Mouse (Mus musculus): Measurements from ENCODE around the gene Cib4. TPM values are rescaled to one million over a fixed set of nuclear protein-coding genes. Genes with fewer than 3 reads are reported as not detected.

Gene Cib4
- polyA plus RNA-seq, 2 experiments, result 0.20 TPM; not detected in 1

DNA sequence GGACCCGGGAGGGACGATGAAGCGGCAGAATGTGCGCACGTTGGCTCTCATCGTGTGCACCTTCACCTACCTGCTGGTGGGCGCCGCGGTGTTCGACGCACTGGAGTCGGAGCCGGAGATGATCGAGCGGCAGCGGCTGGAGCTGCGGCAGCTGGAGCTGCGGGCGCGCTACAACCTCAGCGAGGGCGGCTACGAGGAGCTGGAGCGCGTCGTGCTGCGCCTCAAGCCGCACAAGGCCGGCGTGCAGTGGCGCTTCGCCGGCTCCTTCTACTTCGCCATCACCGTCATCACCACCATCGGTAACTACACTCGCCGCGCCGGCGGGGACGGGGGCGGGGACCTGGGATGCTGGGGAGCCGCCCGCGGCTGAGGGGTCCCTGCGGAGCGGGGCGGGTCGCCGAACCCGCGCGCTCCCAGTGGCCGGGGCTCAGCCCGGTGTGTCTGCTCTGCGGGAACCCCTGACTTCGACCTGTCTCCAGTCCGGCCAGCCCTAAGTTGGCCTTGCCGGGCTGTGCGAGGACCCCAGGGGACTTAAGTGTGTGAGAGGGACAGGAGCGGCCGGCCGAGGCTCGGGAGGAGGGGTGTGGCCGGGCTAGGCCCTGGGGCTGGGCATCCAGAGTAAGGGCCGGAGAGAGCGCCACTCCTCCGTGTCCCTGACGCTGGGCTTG lies 42.8 kb upstream of the Cib4 start:
- ATAC-seq (ENCODE audit: low FRiP score, low read depth), result peak; percentile 62
- Histone ChIP-seq H3K27me3 (ENCODE audit: control insufficient read depth, insufficient read depth, low read length) (peaks cover 37% of the 10 kb centered on the region), H3K4me1 (ENCODE audit: control insufficient read depth, insufficient read depth, low read length) (peaks cover 9% of the 10 kb centered on the region), H3K36me3 (ENCODE audit: control insufficient read depth, insufficient read depth, low read length) (no peaks in the 10 kb centered on the region), H3K4me2 (replicated peaks; ENCODE audit: low read depth, low read length, severe bottlenecking) (peak overlapping the region; percentile 96), H3K4me3 (replicated peaks; ENCODE audit: low read length) (peak overlapping the region; percentile 41), H3K9ac (ENCODE audit: low read depth, low read length, severe bottlenecking) (0 out of 2 replicates have a peak overlapping the region, but pooled peaks have one; percentile 25), H3K27ac (replicated peaks; ENCODE audit: low read depth, low read length) (no peak overlapping the region), H3K9me3 (ENCODE audit: control insufficient read depth, low read length) (no peaks in the 10 kb centered on the region)
- TF ChIP-seq POLR2A (IDR thresholded peaks at IDR 0.05; ENCODE audit: borderline replicate concordance, extremely low read depth, insufficient read depth, insufficient read length), result no peak
- WGBS, result 0% methylated on average over 29 of the region's 70 CpGs
- peak; percentile 9 for DNase-seq (ENCODE audit: low spot score)

DNA sequence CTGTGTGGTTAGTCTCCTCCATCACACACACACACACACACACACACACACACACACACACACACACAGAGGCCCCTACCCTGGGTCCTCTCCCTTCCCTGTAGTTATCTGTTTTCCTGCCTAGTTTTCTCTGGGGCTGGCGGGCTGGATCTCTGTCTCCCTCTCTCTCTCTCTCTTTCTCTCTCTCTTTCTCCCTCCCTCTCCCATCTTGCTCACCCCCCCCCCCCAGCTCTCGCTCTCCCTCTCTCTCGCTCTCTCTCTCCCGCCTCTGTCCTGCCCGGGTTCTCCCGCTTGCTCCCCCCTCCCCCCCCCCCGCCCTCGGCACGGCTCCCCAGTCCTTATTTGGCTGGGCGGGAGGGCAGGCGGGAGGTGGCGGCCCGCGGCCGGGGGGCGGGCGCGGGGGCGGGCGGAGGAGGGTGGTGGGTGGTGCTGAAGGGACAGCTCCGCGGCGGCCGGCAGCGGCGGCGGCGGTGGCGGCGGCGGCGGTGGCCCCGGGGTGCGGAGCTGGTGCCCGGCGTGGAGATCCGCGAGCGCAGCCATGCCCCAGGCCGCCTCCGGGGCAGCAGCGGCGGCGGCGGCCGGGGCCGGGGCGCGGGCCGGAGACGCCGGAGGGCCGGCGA lies 42.2 kb upstream of the Cib4 start, which contains the start of gene Kcnk3:
Kcnk3 (plus strand) TSS at position 490 of the 620 bp plus-strand sequence.
- peaks cover 37% of the 10 kb centered on the region for H3K27me3 ChIP-seq (ENCODE audit: control insufficient read depth, insufficient read depth, low read length)
- H3K4me2 ChIP-seq (replicated peaks; ENCODE audit: low read depth, low read length, severe bottlenecking), result peak within 1 kb of the TSS; percentile 96
- DNase-seq (ENCODE audit: low spot score), result peak; percentile 36
- H3K27ac ChIP-seq (replicated peaks; ENCODE audit: low read depth, low read length), result no peak within 1 kb of the TSS
- no peaks in the 10 kb centered on the region for H3K9me3 ChIP-seq (ENCODE audit: control insufficient read depth, low read length)
- no peak for TF ChIP-seq POLR2A (IDR thresholded peaks at IDR 0.05; ENCODE audit: borderline replicate concordance, extremely low read depth, insufficient read depth, insufficient read length)
- H3K36me3 ChIP-seq (ENCODE audit: control insufficient read depth, insufficient read depth, low read length), result no peaks in the 10 kb centered on the region
- H3K4me1 ChIP-seq (ENCODE audit: control insufficient read depth, insufficient read depth, low read length), result peaks cover 9% of the 10 kb centered on the region
- peak within 1 kb of the TSS; percentile 41 for H3K4me3 ChIP-seq (replicated peaks; ENCODE audit: low read length)
- H3K9ac ChIP-seq (ENCODE audit: low read depth, low read length, severe bottlenecking), result 0 out of 2 replicates have a peak within 1 kb of the TSS, but pooled peaks have one; percentile 25
- peak; percentile 82 for ATAC-seq (ENCODE audit: low FRiP score, low read depth)
- 0% methylated on average over 5 of the region's 54 CpGs for WGBS

DNA sequence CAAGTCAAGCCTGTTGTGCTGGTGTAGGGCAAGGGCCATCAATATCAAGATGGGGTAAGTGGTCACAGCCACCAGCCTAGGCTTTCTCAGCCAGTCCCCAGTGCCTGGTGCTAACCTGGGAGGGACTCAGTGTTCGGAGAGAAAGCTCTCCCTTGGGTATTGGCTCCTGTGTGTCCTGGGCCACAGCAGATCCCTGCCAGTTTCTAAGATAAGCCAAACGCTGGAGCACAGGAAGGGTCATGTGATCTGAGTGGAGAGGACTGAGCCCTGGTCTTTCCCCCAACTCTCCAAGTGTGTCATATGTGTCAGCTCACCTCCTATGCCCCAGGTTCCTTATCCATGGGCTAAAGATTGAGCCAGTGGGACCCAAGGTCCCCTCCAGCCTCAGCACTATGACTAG lies 41.5 kb upstream of the Cib4 start:
- Histone ChIP-seq H3K4me3 (replicated peaks; ENCODE audit: low read length) (no peak overlapping the region), H3K27ac (replicated peaks; ENCODE audit: low read depth, low read length) (no peak overlapping the region), H3K36me3 (ENCODE audit: control insufficient read depth, insufficient read depth, low read length) (no peaks in the 10 kb centered on the region), H3K27me3 (ENCODE audit: control insufficient read depth, insufficient read depth, low read length) (peaks cover 37% of the 10 kb centered on the region), H3K4me2 (replicated peaks; ENCODE audit: low read depth, low read length, severe bottlenecking) (no peak overlapping the region), H3K9me3 (ENCODE audit: control insufficient read depth, low read length) (no peaks in the 10 kb centered on the region), H3K9ac (ENCODE audit: low read depth, low read length, severe bottlenecking) (no peak overlapping the region), H3K4me1 (ENCODE audit: control insufficient read depth, insufficient read depth, low read length) (peaks cover 9% of the 10 kb centered on the region)
- ATAC-seq (ENCODE audit: low FRiP score, low read depth), result no peak
- no peak for DNase-seq (ENCODE audit: low spot score)
- TF ChIP-seq POLR2A (IDR thresholded peaks at IDR 0.05; ENCODE audit: borderline replicate concordance, extremely low read depth, insufficient read depth, insufficient read length), result no peak
- 26% methylated on average over 2 of the region's 2 CpGs for WGBS

DNA sequence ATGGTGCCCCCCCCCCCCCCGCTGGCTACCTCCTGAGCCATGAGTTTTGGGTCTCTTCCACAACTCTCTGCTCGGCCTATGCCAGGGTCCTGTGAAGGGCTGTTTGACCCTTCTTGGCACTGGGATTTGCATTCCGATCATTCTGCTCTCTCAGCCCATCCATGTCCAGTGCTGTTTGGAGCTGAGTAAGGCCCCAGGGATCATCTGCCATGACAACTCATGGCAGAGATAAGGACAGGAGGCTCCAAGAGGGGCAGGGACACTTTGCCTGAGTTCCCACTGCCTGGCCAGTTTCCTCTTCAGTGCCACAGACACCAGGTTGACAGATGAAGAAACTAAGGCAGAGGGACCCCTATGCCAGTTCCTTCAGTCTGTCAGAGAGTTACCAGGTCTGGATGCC lies 41.0 kb upstream of the Cib4 start:
- no peak for DNase-seq (ENCODE audit: low spot score)
- ATAC-seq (ENCODE audit: low FRiP score, low read depth), result no peak
- no peak overlapping the region for H3K4me2 ChIP-seq (replicated peaks; ENCODE audit: low read depth, low read length, severe bottlenecking)
- H3K27ac ChIP-seq (replicated peaks; ENCODE audit: low read depth, low read length), result no peak overlapping the region
- no peaks in the 10 kb centered on the region for H3K36me3 ChIP-seq (ENCODE audit: control insufficient read depth, insufficient read depth, low read length)
- WGBS, result 72% methylated on average over 2 of the region's 3 CpGs
- peaks cover 37% of the 10 kb centered on the region for H3K27me3 ChIP-seq (ENCODE audit: control insufficient read depth, insufficient read depth, low read length)
- no peak for TF ChIP-seq POLR2A (IDR thresholded peaks at IDR 0.05; ENCODE audit: borderline replicate concordance, extremely low read depth, insufficient read depth, insufficient read length)
- no peak overlapping the region for H3K9ac ChIP-seq (ENCODE audit: low read depth, low read length, severe bottlenecking)
- H3K4me1 ChIP-seq (ENCODE audit: control insufficient read depth, insufficient read depth, low read length), result peaks cover 9% of the 10 kb centered on the region
- H3K4me3 ChIP-seq (replicated peaks; ENCODE audit: low read length), result no peak overlapping the region
- H3K9me3 ChIP-seq (ENCODE audit: control insufficient read depth, low read length), result no peaks in the 10 kb centered on the region

DNA sequence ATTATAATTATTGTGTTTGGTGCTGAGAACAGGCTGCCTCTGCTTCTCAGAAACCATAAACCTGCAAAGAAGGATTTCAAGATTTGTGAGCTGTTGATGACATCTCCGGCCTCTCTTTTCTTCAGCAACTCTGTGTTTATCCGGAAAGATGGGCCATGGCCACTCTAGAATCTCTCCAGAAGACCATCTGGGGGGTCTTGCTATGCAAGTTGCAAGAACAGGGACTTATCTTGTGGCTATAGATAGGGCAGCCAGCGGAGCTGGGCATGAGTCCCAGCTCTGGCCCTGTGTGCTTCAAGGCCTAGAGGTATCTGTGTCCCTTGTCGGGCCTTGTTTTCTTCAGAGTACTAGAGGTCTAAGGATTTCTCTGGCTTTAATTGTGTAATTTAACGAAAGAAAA lies 36.4 kb upstream of the Cib4 start:
- Histone ChIP-seq H3K27ac (replicated peaks; ENCODE audit: low read depth, low read length) (no peak overlapping the region), H3K36me3 (ENCODE audit: control insufficient read depth, insufficient read depth, low read length) (no peaks in the 10 kb centered on the region), H3K4me2 (replicated peaks; ENCODE audit: low read depth, low read length, severe bottlenecking) (no peak overlapping the region), H3K9me3 (ENCODE audit: control insufficient read depth, low read length) (no peaks in the 10 kb centered on the region), H3K27me3 (ENCODE audit: control insufficient read depth, insufficient read depth, low read length) (peaks cover 5% of the 10 kb centered on the region; the same call in 1 of the 2 replicates), H3K4me3 (replicated peaks; ENCODE audit: low read length) (no peak overlapping the region), H3K9ac (ENCODE audit: low read depth, low read length, severe bottlenecking) (no peak overlapping the region), H3K4me1 (ENCODE audit: control insufficient read depth, insufficient read depth, low read length) (no peaks in the 10 kb centered on the region)
- no peak for DNase-seq (ENCODE audit: low spot score)
- ATAC-seq (ENCODE audit: low FRiP score, low read depth), result no peak
- 78% methylated on average over 5 of the region's 5 CpGs for WGBS
- no peak for TF ChIP-seq POLR2A (IDR thresholded peaks at IDR 0.05; ENCODE audit: borderline replicate concordance, extremely low read depth, insufficient read depth, insufficient read length)
